Mouse (Mus musculus): Measurements from ENCODE around the gene Kif13a. TPM values are rescaled to one million over a fixed set of nuclear protein-coding genes. Genes with fewer than 3 reads are reported as not detected.

The Kif13a gene
- polyA plus RNA-seq, 1 experiment from 2014 or later: 7.0 TPM

GRCm38 (mm10) chr13:46948027-46948426, 18.4 kb upstream of the Kif13a start:
- no peak overlapping the region for H3K9ac ChIP-seq
- H3K4me1 ChIP-seq: peaks cover 20% of the 10 kb centered on the region
- no peaks in the 10 kb centered on the region for H3K9me3 ChIP-seq (replicated peaks)
- H3K27ac ChIP-seq: no peak overlapping the region
- WGBS: 82% methylated on average over 3 of the region's 3 CpGs
- ATAC-seq: no peak
- no peaks in the 10 kb centered on the region for H3K36me3 ChIP-seq (ENCODE audit: poor library complexity, severe bottlenecking)
- H3K4me2 ChIP-seq: no peak overlapping the region
- H3K4me3 ChIP-seq: no peak overlapping the region
- no peaks in the 10 kb centered on the region for H3K27me3 ChIP-seq

- Histone ChIP-seq H3K9ac (no peak overlapping the region), H3K4me1 (peaks cover 20% of the 10 kb centered on the region), H3K4me3 (no peak overlapping the region), H3K9me3 (replicated peaks) (no peaks in the 10 kb centered on the region), H3K4me2 (no peak overlapping the region), H3K27me3 (no peaks in the 10 kb centered on the region), H3K36me3 (ENCODE audit: poor library complexity, severe bottlenecking) (no peaks in the 10 kb centered on the region), H3K27ac (peak overlapping the region; percentile 14)
- ATAC-seq: no peak
- WGBS: 26% methylated on average over 5 of the region's 5 CpGs
These were observed 16.4 kb upstream of the Kif13a start for GRCm38 (mm10) chr13:46946041-46946440.

- Histone ChIP-seq H3K9ac (no peak overlapping the region), H3K27ac (no peak overlapping the region), H3K27me3 (no peaks in the 10 kb centered on the region), H3K9me3 (replicated peaks) (no peaks in the 10 kb centered on the region), H3K36me3 (ENCODE audit: poor library complexity, severe bottlenecking) (no peaks in the 10 kb centered on the region), H3K4me3 (no peak overlapping the region), H3K4me2 (no peak overlapping the region), H3K4me1 (peaks cover 20% of the 10 kb centered on the region)
- WGBS: 85% methylated on average over 3 of the region's 3 CpGs
- no peak for ATAC-seq
These were observed 15.6 kb upstream of the Kif13a start for GRCm38 (mm10) chr13:46945256-46945655.

DNA sequence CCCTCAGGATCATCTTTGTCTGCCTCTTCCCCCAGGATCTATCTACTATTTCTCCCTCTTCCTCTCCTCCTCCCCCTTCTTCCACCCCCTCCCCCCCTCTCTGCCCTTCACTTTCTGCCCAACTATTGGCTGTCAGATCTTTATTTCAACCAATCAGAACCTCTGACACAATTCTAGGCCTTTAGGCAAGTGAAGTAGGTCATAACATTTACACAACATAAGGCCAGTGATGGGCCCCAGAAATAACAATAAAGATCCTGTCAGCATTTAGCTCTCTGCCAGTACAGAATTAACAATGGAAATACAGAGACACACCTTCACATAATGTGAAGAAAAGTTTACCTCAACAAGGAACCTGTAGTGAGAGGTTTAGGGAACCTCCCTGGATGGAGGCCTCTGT, 13.6 kb upstream of the Kif13a start:
- Histone ChIP-seq H3K36me3 (ENCODE audit: poor library complexity, severe bottlenecking) (no peaks in the 10 kb centered on the region), H3K4me1 (peaks cover 20% of the 10 kb centered on the region), H3K27me3 (no peaks in the 10 kb centered on the region), H3K4me2 (no peak overlapping the region), H3K4me3 (no peak overlapping the region), H3K9me3 (replicated peaks) (no peaks in the 10 kb centered on the region), H3K27ac (no peak overlapping the region), H3K9ac (no peak overlapping the region)
- ATAC-seq: no peak

GRCm38 (mm10) chr13:46934116-46934515, 4.4 kb upstream of the Kif13a start:
- Histone ChIP-seq H3K9me3 (replicated peaks) (no peaks in the 10 kb centered on the region), H3K4me2 (no peak overlapping the region), H3K27ac (no peak overlapping the region), H3K4me1 (peaks cover 4% of the 10 kb centered on the region), H3K36me3 (ENCODE audit: poor library complexity, severe bottlenecking) (no peaks in the 10 kb centered on the region), H3K9ac (no peak overlapping the region), H3K27me3 (no peaks in the 10 kb centered on the region), H3K4me3 (no peak overlapping the region)
- WGBS: 88% methylated on average over 10 of the region's 10 CpGs
- no peak for ATAC-seq

GRCm38 (mm10) chr13:46932846-46933245, 3.2 kb upstream of the Kif13a start:
- Histone ChIP-seq H3K27me3 (no peaks in the 10 kb centered on the region), H3K27ac (no peak overlapping the region), H3K4me1 (peaks cover 16% of the 10 kb centered on the region), H3K36me3 (ENCODE audit: poor library complexity, severe bottlenecking) (no peaks in the 10 kb centered on the region), H3K9me3 (replicated peaks) (no peaks in the 10 kb centered on the region), H3K9ac (no peak overlapping the region), H3K4me2 (no peak overlapping the region), H3K4me3 (no peak overlapping the region)
- ATAC-seq: no peak
- WGBS: 84% methylated on average over 6 of the region's 6 CpGs

GRCm38 (mm10) chr13:46932049-46932448, 2.4 kb upstream of the Kif13a start:
- Histone ChIP-seq H3K9ac (no peak overlapping the region), H3K4me1 (peaks cover 16% of the 10 kb centered on the region), H3K4me3 (no peak overlapping the region), H3K9me3 (replicated peaks) (no peaks in the 10 kb centered on the region), H3K36me3 (ENCODE audit: poor library complexity, severe bottlenecking) (no peaks in the 10 kb centered on the region), H3K27ac (no peak overlapping the region), H3K4me2 (no peak overlapping the region), H3K27me3 (no peaks in the 10 kb centered on the region)
- 88% methylated on average over 1 of the region's 1 CpGs for WGBS
- no peak for ATAC-seq

DNA sequence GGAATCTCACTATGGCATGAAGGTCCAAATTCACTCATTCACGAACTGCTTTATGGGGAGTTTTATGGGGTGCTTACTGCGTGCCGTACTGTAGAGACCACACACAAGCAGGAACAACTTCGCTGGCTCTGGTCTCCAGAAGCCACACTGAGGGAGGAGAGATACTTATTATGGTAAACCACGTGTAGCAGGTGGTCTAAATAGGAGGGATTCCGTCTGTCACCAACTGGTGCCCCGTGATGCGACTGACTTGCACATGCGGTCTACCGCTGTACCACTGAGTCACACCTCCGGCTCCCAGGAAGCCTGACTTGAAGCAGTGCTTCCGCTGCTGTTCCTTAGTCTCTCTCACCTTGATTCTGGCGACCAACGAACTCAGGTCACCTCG, 986 bp upstream of the Kif13a start:
- Histone ChIP-seq H3K27ac (peak overlapping the region; percentile 94; the same call in 1 of the 2 replicates), H3K9me3 (replicated peaks) (no peaks in the 10 kb centered on the region), H3K4me2 (peak overlapping the region; percentile 90), H3K9ac (peak overlapping the region; percentile 88), H3K27me3 (no peaks in the 10 kb centered on the region), H3K36me3 (ENCODE audit: poor library complexity, severe bottlenecking) (no peaks in the 10 kb centered on the region; the same call in 1 of the 2 replicates), H3K4me3 (peak overlapping the region; percentile 80), H3K4me1 (peaks cover 16% of the 10 kb centered on the region)
- peak; percentile 25 for ATAC-seq
- under 1% methylated on average over 15 of the region's 15 CpGs for WGBS

DNA sequence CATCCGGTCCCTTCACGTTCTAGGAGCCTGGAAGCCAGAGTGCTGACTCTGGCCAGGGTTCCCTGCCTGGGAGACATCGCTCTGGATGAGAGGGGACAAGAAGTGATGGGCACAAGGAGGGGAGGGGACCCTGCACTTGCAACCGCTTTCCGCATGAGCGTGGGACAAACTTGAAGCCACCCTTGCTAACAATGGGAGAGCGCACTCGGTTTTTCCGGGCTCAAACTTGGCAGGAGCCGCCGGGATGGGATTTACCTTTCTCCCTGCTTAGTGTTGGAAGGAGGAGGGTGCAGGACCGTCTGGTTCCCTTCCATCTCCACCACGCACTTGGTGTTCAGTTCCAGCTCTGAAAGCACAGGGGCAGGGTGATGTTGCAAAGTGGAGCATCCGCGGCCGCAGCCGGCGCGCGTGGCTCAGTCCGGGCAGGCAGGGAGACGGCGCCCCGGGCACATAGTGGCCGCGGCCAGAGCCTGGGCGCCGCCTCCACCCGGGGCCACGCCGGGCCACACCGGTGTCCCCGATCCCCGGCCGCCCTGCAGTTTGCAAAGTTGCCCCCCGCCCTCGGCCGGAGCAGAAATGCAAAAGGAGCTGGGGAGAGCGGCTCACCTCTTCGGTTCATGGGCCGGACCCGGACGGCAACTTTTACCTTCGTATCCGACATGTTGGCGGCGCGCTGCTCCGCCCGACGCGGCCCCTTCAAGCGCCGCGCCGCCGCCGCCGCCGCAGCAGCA, 541 bp downstream of the Kif13a start:
- no peaks in the 10 kb centered on the region; the same call in 1 of the 2 replicates for H3K36me3 ChIP-seq (ENCODE audit: poor library complexity, severe bottlenecking)
- H3K27ac ChIP-seq: peak overlapping the region; percentile 94
- peak overlapping the region; percentile 90 for H3K4me2 ChIP-seq
- under 1% methylated on average over 38 of the region's 60 CpGs for WGBS
- ATAC-seq: peak; percentile 60
- peaks cover 16% of the 10 kb centered on the region for H3K4me1 ChIP-seq
- no peaks in the 10 kb centered on the region for H3K9me3 ChIP-seq (replicated peaks)
- peak overlapping the region; percentile 88 for H3K9ac ChIP-seq
- no peaks in the 10 kb centered on the region for H3K27me3 ChIP-seq
- peak overlapping the region; percentile 80 for H3K4me3 ChIP-seq

DNA sequence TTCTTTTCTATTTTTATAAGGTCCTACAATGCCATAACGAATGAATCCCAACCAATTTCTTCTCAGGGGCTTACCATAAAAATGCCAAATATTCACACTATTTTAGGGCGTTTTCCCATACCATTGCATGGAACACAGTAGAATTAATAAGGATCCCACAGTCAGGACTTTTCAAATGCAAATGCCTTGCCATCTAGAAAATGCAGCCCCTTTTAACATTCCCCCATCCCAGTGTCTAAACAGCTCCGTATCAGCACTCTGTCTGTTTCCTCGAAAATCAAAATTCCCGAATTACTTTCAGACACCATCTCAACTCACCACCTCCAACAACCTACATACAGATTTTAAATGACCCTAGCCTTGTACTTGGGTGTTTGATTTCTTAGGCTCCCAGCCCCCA, 1.3 kb downstream of the Kif13a start:
- 15% methylated on average over 5 of the region's 5 CpGs for WGBS
- peak overlapping the region; percentile 88 for H3K9ac ChIP-seq
- H3K9me3 ChIP-seq (replicated peaks): no peaks in the 10 kb centered on the region
- no peaks in the 10 kb centered on the region; the same call in 1 of the 2 replicates for H3K36me3 ChIP-seq (ENCODE audit: poor library complexity, severe bottlenecking)
- ATAC-seq: no peak
- peak overlapping the region; percentile 90 for H3K4me2 ChIP-seq
- no peaks in the 10 kb centered on the region for H3K27me3 ChIP-seq
- peak overlapping the region; percentile 80 for H3K4me3 ChIP-seq
- no peak overlapping the region for H3K27ac ChIP-seq
- H3K4me1 ChIP-seq: peaks cover 16% of the 10 kb centered on the region

- no peaks in the 10 kb centered on the region; the same call in 1 of the 2 replicates for H3K36me3 ChIP-seq (ENCODE audit: poor library complexity, severe bottlenecking)
- peaks cover 14% of the 10 kb centered on the region for H3K4me1 ChIP-seq
- no peak overlapping the region for H3K9ac ChIP-seq
- no peak overlapping the region for H3K4me3 ChIP-seq
- ATAC-seq: no peak
- WGBS: 87% methylated on average over 13 of the region's 13 CpGs
- no peaks in the 10 kb centered on the region for H3K9me3 ChIP-seq (replicated peaks)
- H3K27me3 ChIP-seq: no peaks in the 10 kb centered on the region
- no peak overlapping the region for H3K4me2 ChIP-seq
- no peak overlapping the region for H3K27ac ChIP-seq
These were observed 4.0 kb downstream of the Kif13a start for GRCm38 (mm10) chr13:46925671-46926070.

- WGBS: 86% methylated on average over 8 of the region's 8 CpGs
- no peak overlapping the region for H3K4me2 ChIP-seq
- no peak for ATAC-seq
These were observed 8.1 kb downstream of the Kif13a start for GRCm38 (mm10) chr13:46921559-46921958.

GRCm38 (mm10) chr13:46919797-46920196, 9.9 kb downstream of the Kif13a start:
- Histone ChIP-seq H3K36me3 (ENCODE audit: poor library complexity, severe bottlenecking) (no peaks in the 10 kb centered on the region), H3K4me1 (no peaks in the 10 kb centered on the region), H3K27me3 (no peaks in the 10 kb centered on the region), H3K9ac (no peak overlapping the region), H3K4me2 (no peak overlapping the region), H3K4me3 (no peak overlapping the region), H3K27ac (no peak overlapping the region), H3K9me3 (replicated peaks) (no peaks in the 10 kb centered on the region)
- WGBS: 94% methylated on average over 2 of the region's 2 CpGs
- no peak for ATAC-seq

More at GRCm38 (mm10) chr13:46921559-46921958, 8.1 kb downstream of the Kif13a start:
- H3K9me3 ChIP-seq (replicated peaks): no peaks in the 10 kb centered on the region
- no peaks in the 10 kb centered on the region for H3K4me1 ChIP-seq
- H3K27ac ChIP-seq: no peak overlapping the region
- no peaks in the 10 kb centered on the region for H3K27me3 ChIP-seq
- no peak overlapping the region for H3K4me3 ChIP-seq
- no peaks in the 10 kb centered on the region; the same call in 1 of the 2 replicates for H3K36me3 ChIP-seq (ENCODE audit: poor library complexity, severe bottlenecking)
- no peak overlapping the region for H3K9ac ChIP-seq
